Mouse (Mus musculus) limb, embryonic 10.5 days (tissue): ENCODE results near the gene Rbp4. TPM values are rescaled to one million over a fixed set of nuclear protein-coding genes. Genes with fewer than 3 reads are reported as not detected.

Experiments used
- DNase-seq: peaks from one replicate; pipeline ENCODE4 v3.0.0-alpha.2; 2017; ENCODE audit warnings: low spot score
- H3K27ac ChIP-seq: fragments of 300-500 bp; sonication (generic); 2 replicates; pipeline ENCODE4 v1.5.1; 2016; ENCODE audit warnings: mild to moderate bottlenecking
- H3K27me3 ChIP-seq: fragments of 300-500 bp; sonication (generic); 2 replicates; pipeline ENCODE4 v1.6.1; 2016; ENCODE audit warnings: low read depth, mild to moderate bottlenecking; ENCODE audit not compliant: poor library complexity, severe bottlenecking
- H3K36me3 ChIP-seq: fragments of 300-500 bp; sonication (generic); 2 replicates; pipeline ENCODE4 v1.6.1; 2016; ENCODE audit warnings: mild to moderate bottlenecking, moderate library complexity
- H3K4me1 ChIP-seq: fragments of 300-500 bp; sonication (generic); 2 replicates; pipeline ENCODE4 v1.6.1; 2016
- H3K4me3 ChIP-seq: fragments of 300-500 bp; sonication (generic); 2 replicates; pipeline ENCODE4 v1.5.1; 2016; ENCODE audit warnings: mild to moderate bottlenecking, moderate library complexity
- H3K9me3 ChIP-seq: fragments of 300-500 bp; sonication (generic); replicated peaks from 2 replicates; pipeline ENCODE4 v1.6.1; 2016; ENCODE audit warnings: mild to moderate bottlenecking
- WGBS: fragments of 180-500 bp; shearing (Covaris S2); methylation state at CpG from one replicate; pipeline ENCODE4 v1.1.7; 2016; 5-methylcytosine and 5-hydroxymethylcytosine counted together
- polyA plus RNA-seq: library from polyadenylated mRNA; unstranded; fragments of >200 nt; fragmentation: Nextera tagmentation; extraction: Ambion mirVana; gene quantifications from 2 replicates; pipeline ENCODE4 v1.2.1, GENCODE M21; 2016

The Rbp4 gene
- polyA plus RNA-seq, 1 experiment from 2014 or later = 4.7 TPM

DNA sequence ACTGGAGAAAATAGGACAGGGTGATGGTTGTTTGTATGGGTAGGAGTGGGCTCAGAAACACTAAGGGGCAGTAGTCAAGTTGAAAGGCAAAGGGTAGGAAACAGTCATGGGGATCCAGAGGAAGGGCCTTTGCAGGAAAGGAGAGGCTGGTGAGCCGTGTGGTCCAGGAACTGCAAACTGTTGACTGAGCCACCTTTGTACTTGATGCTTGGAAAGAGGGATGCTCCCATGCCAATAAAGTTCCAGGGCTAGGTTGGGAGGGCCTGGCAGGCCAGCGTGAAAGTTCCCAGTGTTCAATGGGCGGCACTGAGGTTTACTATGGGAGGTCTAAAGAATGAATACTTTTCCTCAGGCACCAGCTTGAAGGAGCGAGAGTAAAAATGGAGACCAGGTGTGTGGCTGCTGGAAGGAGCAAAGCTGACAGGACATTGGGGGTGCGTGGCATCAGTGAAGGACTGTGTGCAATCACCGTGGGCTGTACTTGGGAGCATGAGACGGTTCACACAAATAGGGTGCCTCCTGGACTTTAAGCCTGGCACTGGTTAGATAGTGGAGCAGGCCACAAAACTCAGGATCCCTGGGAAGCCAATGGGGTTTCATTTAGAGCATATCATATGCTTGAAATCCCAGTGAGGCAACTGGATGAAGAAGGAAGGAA lies 10.1 kb downstream of the Rbp4 start:
- Histone ChIP-seq H3K9me3 (no peaks in the 10 kb centered on the region), H3K4me1 (peaks cover 7% of the 10 kb centered on the region; the same call in 1 of the 2 replicates), H3K27ac (no peak overlapping the region), H3K4me3 (no peak overlapping the region), H3K27me3 (no peaks in the 10 kb centered on the region), H3K36me3 (no peaks in the 10 kb centered on the region)
- DNase-seq = no peak
- 93% methylated on average over 7 of the region's 7 CpGs for WGBS

DNA sequence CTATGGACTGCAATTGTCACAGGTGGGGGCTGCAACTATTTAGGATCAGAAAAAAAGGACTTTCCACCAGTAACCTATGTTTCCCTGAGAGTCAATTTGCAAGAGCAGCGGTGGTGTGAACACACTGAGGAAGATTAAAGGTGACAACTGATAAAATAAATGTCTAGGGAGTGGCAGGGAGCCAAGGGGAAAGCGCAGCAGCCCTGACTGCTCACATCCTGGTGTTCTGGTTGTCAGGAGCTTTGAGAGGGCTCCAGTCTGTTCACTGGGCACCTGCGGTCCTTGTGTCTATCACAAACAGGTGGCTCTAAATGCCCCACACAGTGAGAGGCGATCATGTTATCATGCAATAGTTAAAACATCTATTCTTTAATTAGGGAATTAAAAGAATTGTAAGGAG lies 12.5 kb downstream of the Rbp4 start:
- H3K4me3 ChIP-seq = no peak overlapping the region
- no peaks in the 10 kb centered on the region for H3K27me3 ChIP-seq
- 52% methylated on average over 4 of the region's 4 CpGs for WGBS
- no peaks in the 10 kb centered on the region for H3K9me3 ChIP-seq
- H3K27ac ChIP-seq = no peak overlapping the region
- DNase-seq = no peak
- no peaks in the 10 kb centered on the region for H3K36me3 ChIP-seq
- peaks cover 7% of the 10 kb centered on the region; the same call in 1 of the 2 replicates for H3K4me1 ChIP-seq

DNA sequence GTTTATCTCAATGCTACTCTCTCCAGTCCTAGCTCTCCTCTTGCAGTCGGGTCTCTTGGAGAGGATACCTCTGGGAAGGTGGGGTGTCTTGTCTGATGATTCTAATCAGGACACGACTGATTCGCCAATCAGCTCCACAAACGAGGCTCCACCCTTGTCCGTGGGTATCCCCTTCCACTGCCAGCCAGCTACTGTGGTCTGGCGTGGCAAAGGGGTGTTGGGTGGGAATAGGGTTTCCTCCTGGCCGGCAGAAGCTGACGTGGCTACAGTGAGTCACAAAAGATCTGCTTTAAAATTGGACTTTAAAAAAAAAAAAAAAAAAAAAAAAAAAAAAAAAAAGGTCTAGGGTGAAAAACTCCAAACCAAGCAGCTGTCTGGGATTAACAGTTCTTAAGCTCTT lies 14.0 kb downstream of the Rbp4 start:
- no peak for DNase-seq
- no peak overlapping the region for H3K4me3 ChIP-seq
- peaks cover 5% of the 10 kb centered on the region; the same call in 1 of the 2 replicates for H3K4me1 ChIP-seq
- H3K9me3 ChIP-seq = no peaks in the 10 kb centered on the region
- no peaks in the 10 kb centered on the region for H3K36me3 ChIP-seq
- 75% methylated on average over 8 of the region's 8 CpGs for WGBS
- H3K27ac ChIP-seq = no peak overlapping the region
- no peaks in the 10 kb centered on the region for H3K27me3 ChIP-seq

DNA sequence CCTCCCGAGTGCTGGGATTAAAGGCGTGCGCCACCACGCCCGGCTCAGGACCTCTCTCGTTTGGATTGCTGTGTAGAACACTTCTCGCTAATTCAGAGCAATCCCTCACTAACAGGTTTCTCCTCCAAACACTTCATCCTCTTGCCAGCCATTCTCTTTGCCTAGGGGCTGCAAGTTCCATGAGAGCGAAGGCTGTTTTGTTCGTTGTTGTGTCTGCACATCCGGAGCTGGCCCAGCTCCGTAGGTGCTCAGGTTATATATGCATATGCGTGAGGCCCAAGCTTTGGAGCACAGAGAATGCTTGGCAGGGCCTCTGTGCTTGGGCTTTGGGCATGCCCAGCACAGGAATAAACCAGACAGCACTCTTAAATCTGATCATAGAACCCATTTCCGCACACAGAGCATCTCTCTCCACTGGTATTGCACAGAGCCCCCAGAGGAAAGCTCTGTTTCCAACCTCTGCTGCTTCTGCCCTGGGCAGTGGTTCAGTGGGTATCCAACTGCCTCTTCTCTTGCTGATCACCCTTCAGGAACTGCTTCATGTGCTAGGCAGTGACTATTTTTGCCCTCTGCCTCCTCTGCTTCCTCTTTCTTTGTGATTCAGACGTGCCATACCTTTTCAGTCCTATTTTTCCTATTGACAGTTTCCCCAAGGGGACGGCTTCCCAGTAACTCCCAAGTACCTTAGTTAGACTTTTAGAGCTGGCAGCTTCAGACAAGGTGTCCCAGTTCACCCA lies 15.4 kb downstream of the Rbp4 start:
- Histone ChIP-seq H3K27me3 (no peaks in the 10 kb centered on the region), H3K27ac (no peak overlapping the region), H3K4me3 (no peak overlapping the region), H3K36me3 (no peaks in the 10 kb centered on the region), H3K9me3 (no peaks in the 10 kb centered on the region), H3K4me1 (0 out of 2 replicates have a peak, but pooled peaks cover 3% of the 10 kb centered on the region)
- WGBS = 93% methylated on average over 15 of the region's 15 CpGs
- no peak for DNase-seq

DNA sequence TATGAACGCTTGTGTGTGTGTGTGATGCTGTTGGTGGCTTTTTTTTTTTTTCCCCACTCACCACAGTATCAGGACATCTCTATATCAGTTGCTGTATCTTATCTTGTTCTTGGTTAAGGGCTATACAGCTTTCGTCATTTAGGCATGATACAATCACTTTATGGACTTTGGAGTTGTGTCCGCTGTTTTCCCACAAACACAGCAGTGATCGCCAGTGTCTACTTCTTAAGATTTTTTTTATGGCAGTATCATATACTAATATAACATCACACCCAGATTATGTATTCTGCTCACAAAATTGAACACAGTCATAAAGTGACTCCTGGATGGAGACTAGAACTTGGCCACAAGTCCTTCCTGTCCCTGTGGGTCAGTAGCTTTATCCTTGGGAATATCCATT lies 17.2 kb downstream of the Rbp4 start:
- H3K4me1 ChIP-seq = 0 out of 2 replicates have a peak, but pooled peaks cover 3% of the 10 kb centered on the region
- no peaks in the 10 kb centered on the region for H3K36me3 ChIP-seq
- H3K27ac ChIP-seq = no peak overlapping the region
- no peaks in the 10 kb centered on the region for H3K9me3 ChIP-seq
- 95% methylated on average over 4 of the region's 4 CpGs for WGBS
- H3K27me3 ChIP-seq = no peaks in the 10 kb centered on the region
- DNase-seq = no peak
- no peak overlapping the region for H3K4me3 ChIP-seq

DNA sequence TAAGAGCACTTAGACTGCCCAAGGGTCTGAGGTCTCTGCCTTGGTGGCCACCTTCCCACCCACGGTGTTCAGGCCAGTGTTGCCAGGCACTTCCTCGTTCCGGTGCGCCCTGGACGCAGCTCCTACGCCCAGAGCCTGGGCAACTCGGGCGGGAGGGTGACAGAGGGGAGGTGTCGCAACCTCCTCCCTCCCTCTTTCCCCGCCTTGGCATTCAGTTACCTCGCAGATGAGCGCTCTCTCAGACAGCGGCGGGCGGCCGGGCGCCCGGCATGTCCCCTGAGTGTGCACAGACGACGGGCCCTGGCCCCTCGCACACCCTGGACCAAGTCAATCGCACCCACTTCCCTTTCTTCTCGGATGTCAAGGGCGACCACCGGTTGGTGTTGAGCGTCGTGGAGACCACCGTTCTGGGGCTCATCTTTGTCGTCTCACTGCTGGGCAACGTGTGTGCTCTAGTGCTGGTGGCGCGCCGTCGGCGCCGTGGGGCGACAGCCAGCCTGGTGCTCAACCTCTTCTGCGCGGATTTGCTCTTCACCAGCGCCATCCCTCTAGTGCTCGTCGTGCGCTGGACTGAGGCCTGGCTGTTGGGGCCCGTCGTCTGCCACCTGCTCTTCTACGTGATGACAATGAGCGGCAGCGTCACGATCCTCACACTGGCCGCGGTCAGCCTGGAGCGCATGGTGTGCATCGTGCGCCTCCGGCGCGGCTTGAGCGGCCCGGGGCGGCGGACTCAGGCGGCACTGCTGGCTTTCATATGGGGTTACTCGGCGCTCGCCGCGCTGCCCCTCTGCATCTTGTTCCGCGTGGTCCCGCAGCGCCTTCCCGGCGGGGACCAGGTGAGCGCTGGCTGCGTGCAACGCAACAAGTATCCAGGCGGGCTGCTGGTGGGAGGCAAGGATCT lies 28.0 kb downstream of the Rbp4 start, which contains the start of gene Ffar4:
TSS of gene Ffar4 (plus strand) at position 214 of the 901 bp plus-strand sequence.
- 0 out of 2 replicates have a peak within 1 kb of the TSS, but pooled peaks have one; percentile 30 for H3K27ac ChIP-seq
- peaks cover 21% of the 10 kb centered on the region for H3K4me1 ChIP-seq
- DNase-seq = peak; percentile 57
- no peaks in the 10 kb centered on the region for H3K36me3 ChIP-seq
- H3K4me3 ChIP-seq = peak within 1 kb of the TSS; percentile 47
- H3K27me3 ChIP-seq = peaks cover 76% of the 10 kb centered on the region
- under 1% methylated on average over 77 of the region's 77 CpGs for WGBS
- H3K9me3 ChIP-seq = no peaks in the 10 kb centered on the region

DNA sequence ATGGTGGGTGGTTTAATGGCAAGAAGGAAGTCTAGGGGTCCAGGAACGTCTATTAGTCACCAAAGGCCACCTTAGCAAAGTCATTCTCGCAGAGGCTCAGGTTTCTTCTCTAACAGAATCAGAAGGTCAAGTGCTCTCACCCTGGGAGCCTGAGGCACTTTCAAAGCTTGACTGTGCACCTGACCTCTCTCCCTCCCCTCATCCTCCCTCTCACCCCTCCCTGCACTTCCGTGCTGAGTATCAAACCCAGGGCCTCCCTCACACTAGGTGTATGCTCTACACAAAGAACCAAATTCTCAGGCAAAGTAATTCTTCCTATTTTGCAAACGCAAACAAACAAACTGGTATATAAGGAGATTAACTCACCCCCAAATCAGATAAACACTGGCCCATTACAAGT lies 28.9 kb downstream of the Rbp4 start:
- Histone ChIP-seq H3K9me3 (no peaks in the 10 kb centered on the region), H3K27me3 (peaks cover 73% of the 10 kb centered on the region), H3K36me3 (no peaks in the 10 kb centered on the region), H3K27ac (no peak overlapping the region), H3K4me1 (peaks cover 27% of the 10 kb centered on the region), H3K4me3 (peak overlapping the region; percentile 47; the same call in 1 of the 2 replicates)
- no peak for DNase-seq
- 8% methylated on average over 4 of the region's 4 CpGs for WGBS

DNA sequence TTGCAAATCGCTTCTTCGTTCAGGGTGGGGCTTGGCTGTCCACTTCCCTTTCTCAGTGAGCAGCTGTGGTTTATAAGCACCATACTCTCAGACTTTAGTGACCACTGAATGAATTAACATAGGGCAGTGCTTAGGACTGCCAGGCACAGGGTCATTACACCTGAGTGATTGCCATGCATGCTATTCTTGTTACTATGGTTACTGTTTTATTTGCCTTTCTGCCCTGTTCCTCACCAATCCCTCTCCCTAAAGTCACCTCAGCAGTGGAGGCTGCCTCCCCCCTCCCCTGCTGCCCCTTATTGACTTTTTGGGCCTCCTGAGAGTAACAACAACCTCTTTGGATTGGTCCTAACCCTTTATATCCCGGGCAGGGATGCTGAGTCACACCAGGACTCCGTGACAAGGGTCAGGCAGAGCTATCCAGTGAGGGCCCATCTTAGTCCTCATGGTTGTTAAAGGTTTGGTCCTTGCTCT lies 33.5 kb downstream of the Rbp4 start:
- H3K9me3 ChIP-seq = no peaks in the 10 kb centered on the region
- H3K27me3 ChIP-seq = peaks cover 31% of the 10 kb centered on the region
- no peak for DNase-seq
- 50% methylated on average over 4 of the region's 4 CpGs for WGBS
- H3K27ac ChIP-seq = no peak overlapping the region
- H3K4me1 ChIP-seq = peaks cover 14% of the 10 kb centered on the region
- no peaks in the 10 kb centered on the region for H3K36me3 ChIP-seq
- H3K4me3 ChIP-seq = no peak overlapping the region

DNA sequence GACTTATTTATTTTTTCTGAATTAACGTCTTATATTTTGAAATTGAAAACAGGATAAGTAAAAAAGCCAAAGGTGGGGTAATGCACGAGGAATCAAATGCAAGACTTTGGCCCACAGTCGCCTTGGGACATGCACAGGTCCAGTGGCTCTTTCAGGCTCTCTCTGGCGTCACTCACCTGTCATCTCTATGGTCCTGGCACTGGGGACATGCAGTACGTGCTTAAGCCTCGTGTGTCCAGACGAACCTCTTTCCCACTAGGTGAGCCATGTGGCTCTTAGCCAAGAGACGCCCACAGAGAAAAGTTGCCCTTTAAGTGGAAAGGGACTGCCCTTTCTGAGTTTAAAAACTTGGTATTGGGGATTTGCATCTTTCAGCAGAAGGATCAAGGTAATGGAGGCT lies 35.7 kb downstream of the Rbp4 start:
- Histone ChIP-seq H3K27ac (no peak overlapping the region), H3K27me3 (peaks cover 9% of the 10 kb centered on the region), H3K36me3 (no peaks in the 10 kb centered on the region), H3K4me1 (peaks cover 6% of the 10 kb centered on the region), H3K9me3 (no peaks in the 10 kb centered on the region), H3K4me3 (no peak overlapping the region)
- WGBS = 83% methylated on average over 8 of the region's 8 CpGs
- no peak for DNase-seq

DNA sequence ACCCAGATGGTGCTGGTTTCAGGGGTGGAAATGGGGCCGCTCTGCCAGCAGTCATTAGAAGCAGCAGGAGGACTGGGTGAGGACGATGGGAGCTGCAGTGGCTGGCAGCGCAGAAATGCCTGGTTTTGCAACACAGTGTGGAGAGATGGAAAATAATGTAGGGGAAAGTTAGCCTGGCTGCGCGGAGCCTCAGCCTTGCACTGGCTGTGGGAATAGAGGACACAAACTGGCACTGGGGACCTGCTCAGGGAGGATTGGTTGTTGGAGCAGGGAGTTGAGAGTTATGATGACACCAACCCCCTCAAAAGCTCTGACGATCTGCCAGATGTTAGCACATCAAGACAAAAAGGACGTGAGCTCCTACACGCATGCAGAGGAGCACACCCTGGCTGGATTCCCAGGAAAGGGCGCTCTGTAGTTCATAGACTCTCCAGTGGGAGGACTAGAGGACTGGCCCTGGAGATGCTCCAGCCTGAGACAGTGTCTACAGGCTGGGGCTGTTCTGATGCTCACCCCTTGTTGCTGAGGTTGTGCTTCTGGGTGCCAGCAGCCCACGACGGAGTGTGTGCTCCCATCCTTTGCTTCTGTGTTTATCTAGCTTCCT lies 38.0 kb downstream of the Rbp4 start:
- Histone ChIP-seq H3K27ac (no peak overlapping the region), H3K9me3 (no peaks in the 10 kb centered on the region), H3K36me3 (no peaks in the 10 kb centered on the region), H3K4me3 (no peak overlapping the region), H3K27me3 (no peaks in the 10 kb centered on the region), H3K4me1 (peaks cover 5% of the 10 kb centered on the region)
- 64% methylated on average over 11 of the region's 11 CpGs for WGBS
- DNase-seq = no peak

DNA sequence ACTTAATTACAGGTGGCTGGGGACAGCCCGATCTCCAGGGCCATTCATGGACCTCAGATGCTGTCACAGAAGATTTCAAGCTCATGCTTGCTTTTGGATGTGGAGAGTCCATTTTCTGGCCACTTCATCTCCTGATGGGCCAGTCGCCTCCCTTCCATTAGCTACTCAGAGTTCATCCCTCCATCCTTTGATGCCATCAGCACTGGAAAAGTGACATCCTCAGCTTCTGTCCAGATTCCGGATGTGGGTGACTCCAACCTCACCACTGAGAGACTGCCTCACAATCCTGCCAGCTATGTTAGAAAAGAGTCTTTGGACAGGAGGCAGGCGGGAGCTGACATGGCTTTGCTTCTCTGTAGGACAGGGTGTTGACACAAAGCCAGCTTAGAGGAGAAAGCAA lies 39.2 kb downstream of the Rbp4 start:
- 92% methylated on average over 4 of the region's 4 CpGs for WGBS
- Histone ChIP-seq H3K27ac (no peak overlapping the region), H3K9me3 (no peaks in the 10 kb centered on the region), H3K36me3 (no peaks in the 10 kb centered on the region), H3K27me3 (no peaks in the 10 kb centered on the region), H3K4me1 (no peaks in the 10 kb centered on the region), H3K4me3 (no peak overlapping the region)
- DNase-seq = no peak

DNA sequence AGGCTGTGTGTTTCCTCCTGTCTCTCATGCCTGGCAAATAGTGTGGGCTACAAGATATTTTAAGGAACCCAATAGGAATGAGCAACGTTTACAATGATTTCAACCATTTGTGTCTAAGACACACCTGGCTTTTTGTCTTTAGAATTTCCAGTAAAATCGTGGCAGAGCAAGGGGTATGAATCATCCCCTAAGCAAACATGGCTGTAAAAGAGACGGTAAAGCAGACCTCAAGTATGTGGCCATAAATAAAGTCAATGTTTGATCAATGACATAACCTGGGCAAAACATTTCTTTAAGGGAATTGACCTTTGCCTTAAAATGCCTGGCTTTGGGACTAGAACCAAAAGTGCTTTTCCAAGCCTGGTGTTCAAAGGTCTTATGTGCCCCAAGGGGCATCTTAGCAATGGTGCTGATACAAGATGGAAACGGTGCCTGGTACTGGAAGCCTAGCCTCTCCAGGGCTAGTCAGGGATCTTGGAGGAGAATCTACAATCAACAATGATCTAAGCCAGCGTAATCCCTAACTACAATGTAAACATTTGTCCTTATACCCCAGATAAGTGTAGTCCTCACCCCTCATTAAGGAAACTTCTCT lies 42.1 kb downstream of the Rbp4 start:
- Histone ChIP-seq H3K36me3 (no peaks in the 10 kb centered on the region), H3K27me3 (no peaks in the 10 kb centered on the region), H3K27ac (no peak overlapping the region), H3K4me1 (no peaks in the 10 kb centered on the region; the same call in 1 of the 2 replicates), H3K4me3 (no peak overlapping the region), H3K9me3 (no peaks in the 10 kb centered on the region)
- no peak for DNase-seq
- WGBS = 70% methylated on average over 5 of the region's 5 CpGs
